In genomic region chr1:91912227-91913119, GRCm38 (mm10) we compare ENCODE assay signal across 10 mouse cellular contexts.
DNase-seq lines count a peak whose midpoint lies in the region; ATAC-seq lines count a peak whose summit lies in the region.
"Had no signal": no experiment of that assay in that cellular context is flagged by ENCODE, and none has a peak within 500 bp of the region (broad histone marks: within the 10 kb centered on the region; RNA-seq: fewer than 3 reads in every experiment).

No protein-coding gene starts in this region.

- no peak overlapping the region for H3K4me2 ChIP-seq in lung, embryonic 15.5 days
- no peak overlapping the region for H3K4me2 ChIP-seq in embryonic facial prominence, embryonic 11.5 days (ENCODE audit: low read depth, low read length)
- H3K4me2 ChIP-seq in hindbrain, embryonic 12.5 days (replicated peaks), result no peak overlapping the region
- H3K4me2 ChIP-seq: liver, embryonic 15.5 days had no signal

- no peaks in the 10 kb centered on the region for H3K27me3 ChIP-seq in lung, embryonic 15.5 days
- H3K27me3 ChIP-seq in embryonic facial prominence, embryonic 11.5 days (ENCODE audit: control insufficient read depth, insufficient read depth, low read length), result no peaks in the 10 kb centered on the region
- no peaks in the 10 kb centered on the region for H3K27me3 ChIP-seq in hindbrain, embryonic 12.5 days
- H3K27me3 ChIP-seq: liver, embryonic 15.5 days had no signal

- 33% methylated on average over 10 of the region's 10 CpGs for WGBS in lung, embryonic 15.5 days
- WGBS in embryonic facial prominence, embryonic 11.5 days, result 52% methylated on average over 10 of the region's 10 CpGs
- 54% methylated on average over 10 of the region's 10 CpGs for WGBS in hindbrain, embryonic 12.5 days

- peak; percentile 38 to 41 for DNase-seq in heart, adult 18-20 months
- DNase-seq in heart, adult 9 months (ENCODE audit: low spot score in 2 of 2), result no peak
- DNase-seq in lung, postnatal 25 days (ENCODE audit: low spot score), result no peak
- DNase-seq in embryonic facial prominence, embryonic 11.5 days (ENCODE audit: low spot score), result peak; percentile 29
- peak; percentile 47 for DNase-seq in lung, postnatal 36 days
- DNase-seq: thymus, adult 2 months had no signal

- no peaks in the 10 kb centered on the region for H3K9me3 ChIP-seq in lung, embryonic 15.5 days
- no peaks in the 10 kb centered on the region for H3K9me3 ChIP-seq in embryonic facial prominence, embryonic 11.5 days (replicated peaks; ENCODE audit: control insufficient read depth, low read length)
- no peaks in the 10 kb centered on the region for H3K9me3 ChIP-seq in hindbrain, embryonic 12.5 days (replicated peaks)
- H3K9me3 ChIP-seq: liver, embryonic 15.5 days had no signal

- no peak overlapping the region for H3K4me3 ChIP-seq in lung, embryonic 15.5 days
- no peak overlapping the region for H3K4me3 ChIP-seq in embryonic facial prominence, embryonic 11.5 days (ENCODE audit: low read depth, low read length)
- no peak overlapping the region for H3K4me3 ChIP-seq in hindbrain, embryonic 12.5 days
- H3K4me3 ChIP-seq: liver, embryonic 15.5 days had no signal

- H3K9ac ChIP-seq in lung, embryonic 15.5 days, result no peak overlapping the region
- no peak overlapping the region for H3K9ac ChIP-seq in embryonic facial prominence, embryonic 11.5 days (replicated peaks; ENCODE audit: low read length)
- no peak overlapping the region for H3K9ac ChIP-seq in hindbrain, embryonic 12.5 days
- H3K9ac ChIP-seq: liver, embryonic 15.5 days had no signal

- peak; percentile 45 for ATAC-seq in lung, embryonic 15.5 days (ENCODE audit: borderline replicate concordance, extremely low read depth, low FRiP score, low TSS enrichment)
- ATAC-seq in embryonic facial prominence, embryonic 11.5 days (replicated peaks; ENCODE audit: insufficient number of reproducible peaks, low FRiP score, low TSS enrichment, low read depth), result 0 out of 2 replicates have a peak, but pooled peaks have one; percentile 17
- ATAC-seq in activated CD4-positive, CD25-positive, alpha-beta regulatory T cell, adult 4 months, result no peak
- ATAC-seq in hindbrain, embryonic 12.5 days (ENCODE audit: low FRiP score), result no peak

- peaks cover 45% of the 10 kb centered on the region for H3K4me1 ChIP-seq in lung, embryonic 15.5 days
- 0 out of 2 replicates have a peak, but pooled peaks cover 2% of the 10 kb centered on the region for H3K4me1 ChIP-seq in embryonic facial prominence, embryonic 11.5 days (ENCODE audit: control insufficient read depth, insufficient read depth, low read length)
- no peaks in the 10 kb centered on the region for H3K4me1 ChIP-seq in hindbrain, embryonic 12.5 days
- H3K4me1 ChIP-seq: liver, embryonic 15.5 days had no signal

- H3K27ac ChIP-seq in lung, embryonic 15.5 days, result peak overlapping the region; percentile 22; the same call in 1 of the 2 replicates
- H3K27ac ChIP-seq in embryonic facial prominence, embryonic 11.5 days (replicated peaks; ENCODE audit: low read depth, low read length), result 0 out of 2 replicates have a peak overlapping the region, but pooled peaks have one; percentile 11
- no peak overlapping the region for H3K27ac ChIP-seq in hindbrain, embryonic 12.5 days
- H3K27ac ChIP-seq: liver, embryonic 15.5 days had no signal

- no peaks in the 10 kb centered on the region for H3K36me3 ChIP-seq in lung, embryonic 15.5 days
- no peaks in the 10 kb centered on the region for H3K36me3 ChIP-seq in embryonic facial prominence, embryonic 11.5 days (replicated peaks; ENCODE audit: control insufficient read depth, insufficient read depth, low read depth, low read length)
- H3K36me3 ChIP-seq in hindbrain, embryonic 12.5 days, result no peaks in the 10 kb centered on the region
- H3K36me3 ChIP-seq: liver, embryonic 15.5 days had no signal

Comparison
In these comparisons a context has a peak if more than half of its experiments do, and no peak if none do; other contexts are left out.
1. DNase-seq: peak in heart, adult 18-20 months (2 of 2), embryonic facial prominence, embryonic 11.5 days (single experiment) and lung, postnatal 36 days (single experiment); none in heart, adult 9 months (0 of 2) and lung, postnatal 25 days (single experiment).
2. ATAC-seq: peak in lung, embryonic 15.5 days (single experiment) and embryonic facial prominence, embryonic 11.5 days (single experiment); none in activated CD4-positive, CD25-positive, alpha-beta regulatory T cell, adult 4 months (single experiment) and hindbrain, embryonic 12.5 days (single experiment).